Mouse (Mus musculus): ENCODE measurements at regions not wholly inside any gene's neighbourhood (a gene's known extent, or its start where the extent isn't known, plus 50 kb on each side); places are given as distances from the start of the nearest gene placed in this dataset.
A peak's percentile ranks its signal among the peaks of the same experiment; 100 is the strongest.
"Not testable (repeated sequence)": the region's sequence is repeated elsewhere in the genome, so short reads cannot be mapped to it uniquely, and the experiment has no call there.

DNA sequence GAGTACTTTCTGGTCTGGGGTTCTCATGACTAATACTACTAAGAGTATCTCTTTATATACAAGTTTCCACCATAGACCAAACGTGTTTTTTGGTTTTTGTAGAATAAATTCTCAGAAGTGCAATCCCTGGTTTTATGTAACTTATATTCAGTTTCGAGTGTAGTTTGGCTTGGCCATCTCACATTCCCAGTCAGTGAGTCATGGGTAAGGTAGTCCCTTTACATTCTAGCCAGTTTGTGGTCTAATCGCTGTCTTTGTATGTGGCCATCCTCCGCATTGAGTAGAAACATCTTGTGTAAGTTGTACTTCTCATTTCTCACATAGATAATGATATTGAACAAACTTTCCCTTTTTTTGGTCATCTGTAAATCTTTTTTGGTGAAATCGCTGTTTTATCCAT, 88.3 kb downstream of the Anxa5 start:
- no peak for DNase-seq (ENCODE audit: low spot score in 2 of 2)

DNA sequence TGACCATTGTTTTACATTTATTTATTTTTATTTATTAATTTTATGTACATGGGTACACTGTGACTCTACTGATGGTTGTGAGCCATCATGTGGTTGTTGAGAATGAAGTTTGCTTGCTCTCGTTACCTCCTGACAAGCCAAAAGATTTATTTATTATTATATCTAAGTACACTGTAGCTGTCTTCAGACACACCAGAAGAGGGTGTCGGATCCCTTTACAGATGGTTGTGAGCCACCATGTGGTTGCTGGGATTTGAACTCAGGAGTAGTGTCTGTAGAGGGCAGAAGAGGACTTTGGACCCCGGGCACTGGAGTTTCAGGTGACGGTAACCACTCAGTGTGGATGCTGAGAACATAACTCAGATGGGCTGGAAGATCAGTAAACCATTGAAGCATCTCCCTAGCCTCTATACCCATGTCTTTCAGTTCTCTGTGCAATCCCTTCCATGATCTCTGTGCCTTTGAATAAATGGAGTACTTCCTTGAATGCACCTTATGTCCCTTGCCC, 92.2 kb downstream of the Anxa5 start:
- DNase-seq (ENCODE audit: low spot score in 2 of 2): no peak

DNA sequence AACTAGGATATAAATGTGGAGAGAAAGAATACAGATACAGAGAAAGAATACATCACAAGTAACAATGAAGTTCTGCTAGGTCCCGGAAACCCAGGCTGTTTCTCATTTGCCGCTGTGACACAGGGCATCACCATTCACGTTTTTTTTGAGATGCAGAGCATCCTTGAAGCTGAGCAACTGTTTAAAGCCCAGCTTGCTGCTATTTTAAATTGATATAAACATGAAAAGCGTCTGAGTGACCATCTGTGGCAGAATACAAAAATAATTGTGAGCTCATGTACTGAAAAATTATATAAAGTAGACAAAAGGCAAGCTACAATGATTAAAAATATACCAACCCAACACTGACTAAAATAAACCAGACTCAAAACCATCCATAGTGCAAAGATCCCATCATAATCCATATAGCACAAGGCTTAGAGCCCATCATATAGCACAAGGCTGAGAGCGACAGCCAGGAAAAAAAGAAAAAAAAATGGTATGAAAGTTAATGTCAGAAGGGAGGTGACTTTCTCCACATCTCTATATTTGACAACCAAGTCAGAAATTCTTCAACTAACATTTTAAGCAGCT, 94.0 kb downstream of the Anxa5 start:
- DNase-seq (ENCODE audit: low spot score in 2 of 2): peak; percentile 18 to 46

DNA sequence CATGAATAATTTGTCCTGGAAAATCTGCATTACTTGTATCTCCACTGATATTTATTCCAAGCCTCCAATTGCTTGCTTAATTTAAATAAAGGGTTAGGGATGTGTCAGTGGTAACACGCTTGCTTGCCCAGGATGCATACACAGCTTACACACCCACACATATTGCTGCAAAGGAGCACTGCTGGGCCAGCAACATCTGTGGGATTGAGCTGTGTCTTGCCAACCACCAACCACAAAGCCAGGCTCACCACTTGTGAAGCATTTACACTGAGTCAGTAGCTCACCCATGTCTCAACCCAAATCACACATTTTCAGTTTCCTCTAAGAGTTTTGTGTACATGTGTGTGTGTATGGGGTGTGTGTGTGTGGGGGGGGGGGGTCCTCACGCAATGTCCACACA, 100.0 kb downstream of the Anxa5 start:
- peak; percentile 11 to 24 for DNase-seq (ENCODE audit: low spot score in 2 of 2)

DNA sequence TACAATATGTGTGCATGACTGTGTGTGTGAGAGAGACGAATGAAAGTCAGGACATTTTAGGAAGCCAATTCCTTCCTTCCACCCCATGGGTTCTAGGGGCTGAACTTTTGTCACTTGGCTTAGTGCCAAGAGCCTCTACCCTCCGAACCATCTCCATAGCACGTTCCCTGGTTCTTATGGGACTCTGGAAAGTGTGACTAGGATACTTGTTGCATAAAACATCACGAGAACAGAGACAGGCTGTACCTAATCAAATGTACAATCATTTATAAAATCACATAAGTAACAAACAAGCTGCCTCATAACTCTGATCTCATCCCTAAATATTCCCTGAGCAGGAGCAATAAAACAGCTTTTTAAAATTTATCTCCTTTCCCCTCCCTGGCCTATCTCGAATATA, 100.8 kb downstream of the Anxa5 start:
- no peak for DNase-seq (ENCODE audit: low spot score in 2 of 2)

DNA sequence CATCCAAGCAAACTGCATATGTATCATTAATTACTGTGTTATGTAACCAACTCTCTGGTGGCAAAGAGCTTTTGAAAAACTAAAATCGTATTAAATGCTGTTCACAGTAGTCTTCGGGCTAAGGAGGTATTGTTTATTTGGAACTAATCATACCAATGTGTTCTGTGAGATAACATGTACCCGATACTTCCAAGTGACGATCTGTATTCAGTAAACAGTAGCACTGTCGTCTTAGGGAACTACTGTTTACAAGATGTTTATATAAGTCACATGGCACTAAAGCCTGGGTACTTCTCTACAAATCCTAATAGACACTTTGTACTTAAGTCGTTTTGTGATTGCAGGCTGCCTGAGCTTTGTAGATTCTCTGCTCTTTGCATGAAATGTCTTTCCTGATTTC, 114.8 kb downstream of the Anxa5 start:
- no peak for DNase-seq (ENCODE audit: low spot score in 2 of 2)

DNA sequence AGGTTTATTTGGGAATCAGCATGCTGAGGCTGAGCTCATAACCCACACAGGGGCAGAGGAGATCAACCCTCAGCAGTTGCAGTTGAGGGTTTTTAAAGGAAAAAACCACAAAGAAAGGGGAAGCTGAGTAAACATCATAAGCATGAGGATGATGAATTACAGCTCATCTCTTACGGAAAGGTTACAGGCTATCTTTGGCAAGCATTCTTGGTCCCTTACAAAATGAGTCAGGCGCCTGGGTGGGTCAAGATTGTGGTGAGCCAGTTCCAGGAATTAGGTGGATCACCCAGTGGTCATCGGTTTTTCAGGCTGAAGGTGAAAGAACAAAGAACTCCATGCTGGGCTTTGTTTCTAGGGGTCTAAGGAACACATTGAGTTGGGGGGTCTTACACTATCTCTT, 121.5 kb downstream of the Anxa5 start:
- not testable (repeated sequence) for DNase-seq (ENCODE audit: low spot score in 2 of 2)

DNA sequence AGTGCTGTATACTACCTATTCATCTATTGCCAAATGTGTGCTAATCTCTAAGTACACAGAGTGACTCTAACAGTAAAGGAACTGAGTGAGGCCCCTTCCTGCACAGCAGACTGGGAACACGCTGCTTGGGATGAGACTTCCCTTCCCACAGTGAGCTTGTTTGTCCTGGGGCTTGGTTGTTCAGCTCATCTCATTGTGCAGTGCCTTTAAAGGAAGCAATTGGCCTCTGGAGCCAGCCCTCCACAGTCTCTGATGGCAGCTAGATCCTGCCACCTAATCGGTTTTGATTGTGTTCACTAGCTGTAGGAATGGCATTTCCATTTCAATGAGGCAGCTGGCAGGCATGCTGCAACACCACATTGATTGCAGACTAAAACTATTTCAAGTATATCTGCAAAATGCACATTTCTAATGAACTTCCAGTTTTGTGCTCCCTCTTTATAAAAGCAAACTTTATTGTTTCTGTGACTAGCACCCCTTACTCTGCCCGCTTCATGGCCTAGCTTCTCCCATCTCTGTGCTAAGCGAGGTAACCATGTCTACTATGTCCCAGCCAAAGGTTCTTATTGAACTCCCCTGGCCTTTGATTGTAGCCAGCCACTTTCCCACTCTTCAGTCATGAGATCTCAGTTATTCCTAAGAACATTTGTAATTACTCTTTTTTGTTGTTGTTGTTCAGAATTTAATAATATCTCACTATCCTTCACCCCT, 123.5 kb downstream of the Anxa5 start:
- peak in 1 of 2 experiments; percentile 7 for DNase-seq (ENCODE audit: low spot score in 2 of 2)

DNA sequence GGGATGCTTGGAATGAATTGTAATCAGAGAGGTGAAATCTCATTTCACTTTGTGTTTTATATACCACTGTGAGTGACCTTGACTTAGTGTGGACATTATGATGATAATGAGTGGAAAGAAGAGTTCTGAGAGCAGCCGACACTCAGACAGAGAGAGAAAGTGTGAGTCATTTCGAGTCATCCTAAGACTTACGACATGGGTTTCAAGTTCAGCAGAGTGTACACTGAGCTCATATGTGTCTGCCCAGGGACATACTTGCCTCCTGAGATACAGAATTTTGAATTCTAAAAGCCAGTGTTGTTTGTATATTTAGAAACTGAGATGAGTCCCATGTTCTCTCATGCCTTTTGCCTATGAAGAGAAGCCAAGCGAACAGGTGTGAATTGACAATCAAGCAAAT, 126.6 kb downstream of the Anxa5 start:
- DNase-seq (ENCODE audit: low spot score in 2 of 2): no peak

DNA sequence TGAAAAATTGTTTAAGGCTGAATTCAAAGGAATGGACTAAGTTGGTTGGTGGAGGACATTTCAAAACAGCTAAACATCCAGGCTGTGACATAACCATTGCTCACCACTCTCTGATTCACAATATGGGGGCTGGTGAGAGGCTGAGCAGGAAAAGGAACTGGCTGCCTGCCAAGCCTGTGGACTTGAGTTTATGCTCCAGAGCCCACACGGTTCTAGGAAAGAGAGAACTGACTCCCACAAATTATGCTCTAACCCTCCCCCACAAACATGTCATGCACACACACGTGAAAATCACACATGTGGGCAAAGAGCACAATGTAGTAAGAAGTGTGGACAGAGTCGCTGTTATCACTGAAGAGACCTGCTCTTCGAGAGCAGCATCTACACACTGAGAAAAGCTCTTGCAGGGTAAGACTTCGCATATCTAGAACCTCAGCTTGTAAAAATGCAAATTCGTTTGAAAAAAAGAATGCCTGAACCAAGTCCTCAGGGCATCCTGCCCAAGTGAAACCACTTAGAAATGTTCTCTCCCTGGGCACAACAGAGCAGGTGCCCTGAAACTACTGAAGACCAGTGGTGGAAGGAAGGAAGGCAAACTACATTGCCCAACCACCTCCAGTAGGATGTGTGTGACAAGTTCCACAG, 118.9 kb upstream of the Qrfpr start:
- DNase-seq (ENCODE audit: low spot score in 2 of 2): peak; percentile 78 to 80

DNA sequence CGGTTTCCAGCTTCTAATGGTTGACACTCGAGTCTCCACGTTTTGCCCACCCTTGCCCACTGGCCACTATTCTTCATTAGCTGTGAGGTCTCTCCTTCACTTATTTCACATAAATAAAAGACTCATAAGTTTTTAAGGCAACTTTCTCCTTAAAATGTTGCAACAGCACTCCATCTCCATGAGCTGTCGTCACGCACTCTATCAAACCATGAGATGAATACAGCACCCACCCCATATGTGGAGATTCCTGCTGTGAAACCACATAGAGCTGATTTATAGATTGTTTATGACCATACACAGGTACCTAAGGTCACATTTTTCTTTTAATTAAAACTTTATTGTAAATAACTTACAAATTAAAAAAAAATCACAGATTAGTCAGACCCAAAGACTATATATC, 117.5 kb upstream of the Qrfpr start:
- DNase-seq (ENCODE audit: low spot score in 2 of 2): no peak

DNA sequence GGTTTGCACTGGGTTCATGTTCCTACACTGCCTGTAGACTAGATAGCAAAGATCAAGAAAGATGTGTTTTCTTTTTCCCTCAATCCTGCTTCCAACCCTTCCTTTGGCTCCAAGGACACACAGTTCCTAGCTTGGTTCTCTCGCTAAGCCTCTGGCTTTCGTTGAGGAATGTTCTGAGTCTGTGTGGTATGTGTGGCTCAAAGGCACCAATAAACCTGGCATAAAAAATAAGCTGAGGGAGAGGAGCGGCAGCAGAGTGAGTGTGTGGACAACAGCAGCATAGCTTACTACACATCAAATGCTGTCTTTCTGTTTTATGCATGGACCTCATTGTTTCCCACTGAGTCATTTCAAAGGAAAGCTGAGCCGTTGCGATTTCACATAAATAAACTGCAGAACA, 112.2 kb upstream of the Qrfpr start:
- no peak for DNase-seq (ENCODE audit: low spot score in 2 of 2)

DNA sequence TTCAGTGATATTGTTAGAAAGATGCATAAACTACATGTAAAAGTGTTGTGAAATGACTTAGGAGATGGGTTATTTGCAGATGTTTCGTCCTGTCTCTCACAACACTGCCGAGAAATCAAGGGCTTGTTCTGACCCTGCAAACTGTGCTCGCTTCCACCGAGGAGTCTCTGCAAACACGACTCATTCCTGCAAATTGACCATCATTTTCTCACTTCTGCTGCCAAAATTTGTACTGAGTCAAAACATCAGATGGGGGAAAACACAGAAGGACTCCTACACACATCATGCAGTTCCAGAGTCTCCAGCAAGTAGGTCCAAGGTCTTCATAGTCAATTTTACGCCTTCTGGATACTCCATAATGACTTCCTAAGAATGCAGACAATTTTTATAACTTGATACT, 109.9 kb upstream of the Qrfpr start:
- no peak for DNase-seq (ENCODE audit: low spot score in 2 of 2)

DNA sequence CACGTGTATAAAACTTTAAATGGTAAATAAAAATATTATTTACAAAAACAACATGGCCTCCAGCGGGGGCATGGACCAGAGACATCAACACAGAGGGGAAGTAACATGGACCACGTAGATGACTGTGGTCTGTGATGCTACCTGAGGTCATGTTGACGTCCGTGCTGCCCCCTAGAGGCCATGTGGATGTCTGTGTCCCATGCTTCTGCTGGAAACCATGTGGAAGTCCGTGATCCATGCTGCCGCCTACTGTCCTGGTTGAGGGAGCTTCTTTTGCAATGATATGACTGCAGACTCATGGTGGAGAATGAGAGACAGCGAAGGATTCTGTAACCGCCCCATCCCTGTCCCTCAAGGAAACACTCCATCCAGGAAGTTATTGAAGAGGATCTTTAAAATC, 108.5 kb upstream of the Qrfpr start:
- DNase-seq (ENCODE audit: low spot score in 2 of 2): no peak

DNA sequence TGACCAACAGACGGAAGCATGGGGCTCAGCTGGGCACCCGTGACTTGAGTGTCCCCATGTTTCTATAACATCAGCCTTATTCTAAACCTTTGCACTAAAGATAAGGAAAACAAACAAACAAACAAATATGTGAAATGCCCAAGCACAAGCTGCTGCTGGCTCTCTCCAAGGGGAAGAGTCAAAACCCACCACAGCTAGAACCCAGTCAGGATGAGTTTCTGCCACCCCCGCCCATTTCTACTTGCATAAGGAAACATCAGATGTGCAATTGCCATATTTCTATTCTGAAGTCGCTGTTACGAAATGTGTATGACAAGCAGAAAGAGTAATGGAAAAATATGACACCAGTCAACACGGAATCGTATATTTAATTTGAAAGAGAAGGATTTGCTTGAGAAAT, 107.5 kb upstream of the Qrfpr start:
- DNase-seq (ENCODE audit: low spot score in 2 of 2): no peak

DNA sequence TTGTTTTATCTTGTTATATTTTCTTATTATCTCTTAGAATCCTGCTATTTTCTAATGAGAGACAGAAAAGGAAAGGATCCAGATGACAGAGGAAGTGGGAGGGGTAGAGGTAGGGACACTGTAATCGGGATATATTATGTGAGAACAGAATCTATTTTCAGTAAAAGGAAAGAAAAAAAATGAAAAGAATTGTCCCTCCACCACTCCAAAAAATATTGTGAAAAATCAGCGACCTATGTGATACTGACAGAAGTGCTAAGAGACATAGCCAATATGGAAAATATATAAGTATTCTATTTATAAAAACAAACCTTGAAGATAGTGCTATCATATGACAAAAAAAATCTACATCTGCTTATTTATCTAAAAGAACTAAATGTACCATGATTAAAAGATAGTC, 106.8 kb upstream of the Qrfpr start:
- DNase-seq (ENCODE audit: low spot score in 2 of 2): no peak

DNA sequence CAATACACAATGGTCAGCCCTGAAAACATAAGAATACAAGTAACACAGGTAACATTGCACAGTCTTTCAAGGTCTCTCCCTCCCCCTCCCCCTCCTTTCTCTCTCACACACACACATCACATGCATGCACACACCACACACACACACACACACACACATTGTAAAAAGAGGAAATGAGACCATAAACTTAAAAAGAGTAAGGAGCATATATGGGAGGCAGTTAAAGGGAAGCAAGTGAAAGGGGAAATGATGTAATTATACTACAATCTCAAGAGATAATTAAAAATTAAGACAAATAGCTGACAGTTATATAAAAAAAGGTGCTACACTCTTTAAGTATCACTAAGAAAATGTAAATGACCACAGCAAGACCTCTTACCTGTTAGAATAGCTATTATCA, 96.5 kb upstream of the Qrfpr start:
- no peak for DNase-seq (ENCODE audit: low spot score in 2 of 2)

DNA sequence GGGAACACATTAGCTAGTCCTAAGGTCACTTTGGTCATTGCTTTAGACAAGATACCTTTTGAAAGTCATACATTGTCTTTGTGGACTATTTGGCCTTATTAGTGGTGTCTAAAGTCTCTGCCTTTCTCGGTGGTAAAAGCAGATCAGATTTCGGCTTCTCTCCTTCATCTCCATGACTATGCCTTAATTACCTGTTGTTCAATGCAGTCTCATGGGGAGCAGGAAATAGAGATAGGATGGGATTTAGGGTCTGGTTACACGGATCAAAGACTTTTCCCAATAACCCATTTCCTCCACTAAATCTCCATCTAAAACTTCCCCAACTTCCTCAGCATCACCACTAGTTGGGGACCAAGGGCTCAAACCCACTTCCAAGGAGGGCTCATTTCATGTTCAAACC, 89.2 kb upstream of the Qrfpr start:
- no peak for DNase-seq (ENCODE audit: low spot score in 2 of 2)

DNA sequence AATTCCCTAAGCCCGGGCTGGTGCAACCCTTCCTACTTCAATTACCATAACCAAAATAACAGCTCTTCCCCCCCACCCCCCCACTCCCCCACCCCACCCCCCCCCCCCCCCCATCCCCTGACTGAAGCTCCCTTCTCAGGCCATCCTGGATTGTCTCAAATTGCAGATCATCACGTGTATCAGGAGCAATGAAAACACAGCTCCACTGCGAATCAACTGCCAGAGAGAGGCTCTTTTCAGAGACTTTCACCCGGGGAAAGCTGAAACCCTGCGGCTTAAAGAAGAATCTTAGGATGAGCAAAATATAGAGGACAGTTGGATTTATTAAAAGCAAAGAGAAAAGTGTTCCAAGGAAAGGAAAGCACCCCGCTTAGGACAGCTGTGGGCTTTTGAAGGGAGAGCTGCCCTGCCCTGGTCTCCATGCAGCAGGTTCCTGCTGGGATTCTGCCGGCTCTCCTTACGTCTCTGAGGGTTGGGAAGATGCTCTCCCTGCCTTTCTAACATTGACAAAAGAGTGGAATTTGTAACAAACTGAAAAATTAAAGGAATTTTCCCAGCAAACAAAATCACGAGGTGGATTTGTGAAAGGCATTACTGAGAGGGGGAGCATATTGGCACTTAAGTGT, 88.6 kb upstream of the Qrfpr start:
- DNase-seq (ENCODE audit: low spot score in 2 of 2): no peak

DNA sequence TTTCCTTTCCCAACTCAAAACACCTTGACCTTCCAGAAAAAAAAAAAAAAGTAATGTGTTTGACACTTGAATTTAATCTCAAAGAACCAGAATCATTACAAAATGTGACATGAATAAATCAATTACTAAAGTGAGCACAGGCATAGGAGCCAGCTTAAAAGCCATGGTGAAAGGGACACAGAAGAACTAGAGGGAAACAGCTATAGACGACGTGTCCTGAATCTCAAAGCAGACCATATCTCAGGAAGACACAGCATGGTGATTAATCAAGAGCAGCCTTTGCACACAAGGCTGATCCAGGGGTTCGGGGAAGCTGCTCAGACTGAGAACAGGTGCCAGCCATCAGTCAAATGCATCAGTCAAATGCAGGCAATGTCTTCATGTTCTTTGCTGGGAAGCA, 74.7 kb upstream of the Qrfpr start:
- no peak for DNase-seq (ENCODE audit: low spot score in 2 of 2)

DNA sequence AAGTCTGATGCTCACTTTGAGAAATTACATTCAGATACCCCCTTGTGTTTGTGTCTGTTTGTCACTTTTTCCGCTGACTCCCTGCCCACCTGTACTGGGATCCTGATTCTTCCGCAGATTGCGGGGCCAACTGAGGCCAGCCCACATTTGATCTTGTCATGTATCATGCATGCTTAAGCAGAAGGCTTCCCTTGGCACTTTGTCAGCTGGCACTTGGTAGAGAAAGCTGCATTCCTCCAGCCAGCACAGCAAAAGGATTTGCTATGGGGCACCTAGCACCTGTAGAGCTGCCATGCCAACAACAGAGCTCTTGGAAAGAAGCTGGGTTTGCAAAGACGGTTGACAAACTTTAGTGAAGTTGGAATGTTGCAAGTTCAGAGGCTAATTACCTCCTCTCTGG, 69.9 kb upstream of the Qrfpr start:
- no peak for DNase-seq (ENCODE audit: low spot score in 2 of 2)

DNA sequence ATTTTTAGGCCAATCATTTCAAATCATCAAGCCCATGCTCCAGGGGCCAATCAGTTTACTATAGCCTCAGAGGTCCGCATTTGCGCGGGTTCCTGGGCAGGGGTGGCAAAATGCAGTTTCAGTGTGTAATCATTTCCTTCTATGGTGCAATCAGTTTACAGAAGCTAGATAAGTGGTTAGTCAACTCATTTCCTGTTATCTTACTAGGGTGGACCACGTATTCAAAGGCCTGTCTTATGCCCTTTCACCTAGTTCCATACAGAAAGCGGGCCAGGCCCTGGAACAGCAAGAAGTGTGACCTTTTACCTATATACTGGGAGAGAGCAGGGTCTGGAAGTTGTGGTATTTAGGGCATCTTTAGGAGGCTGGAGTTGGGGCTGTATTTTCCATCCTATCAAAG, 62.0 kb upstream of the Qrfpr start:
- DNase-seq (ENCODE audit: low spot score in 2 of 2): no peak

DNA sequence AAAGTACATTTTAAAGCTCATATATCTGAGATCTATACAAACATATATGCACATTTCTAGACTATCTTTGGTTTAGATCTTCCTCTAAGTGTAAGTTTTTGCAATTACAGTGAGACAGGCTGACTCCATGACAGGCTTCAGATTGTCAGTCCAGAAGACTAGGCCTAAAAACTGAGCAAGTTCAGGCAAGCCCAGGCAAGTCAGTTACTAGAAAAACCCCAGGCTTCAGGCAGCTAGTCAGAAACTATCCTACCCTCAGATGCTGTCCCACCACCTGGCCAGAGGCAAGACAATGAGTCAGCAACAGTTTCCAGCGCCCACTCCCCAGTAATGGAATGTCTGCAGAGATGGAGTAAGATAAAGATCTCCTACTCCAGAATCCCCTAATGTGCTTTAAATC, 53.4 kb upstream of the Qrfpr start:
- no peak for DNase-seq (ENCODE audit: low spot score in 2 of 2)

All from right cerebral cortex, postnatal 36 days (tissue).